Mouse (Mus musculus) heart, adult 2 months (tissue): Measurements from ENCODE around the gene Atp6v1e1.

ENCODE experiments used
- CTCF ChIP-seq: fragments of 200-600 bp; IDR thresholded peaks from 2 replicates; pipeline ENCODE4 v1.8.1; 2022; ENCODE audit warnings: antibody characterized with exemption, mild to moderate bottlenecking, moderate library complexity
- POLR2A ChIP-seq: fragments of 200-500 bp; IDR thresholded peaks from 2 replicates; pipeline ENCODE4 v1.6.1; 2011; ENCODE audit warnings: mild to moderate bottlenecking, low read depth, low read length, control low read depth; ENCODE audit not compliant: insufficient read depth

GRCm38 (mm10) chr6:120837152-120837530 is 14.5 kb upstream of the Atp6v1e1 start:
- TF ChIP-seq POLR2A (no peak), CTCF (no peak)
